Mouse (Mus musculus): ENCODE results near the gene Sim2. TPM values are rescaled to one million over a fixed set of nuclear protein-coding genes. Genes with fewer than 3 reads are reported as not detected.

Sim2 gene
- total and polyA plus RNA-seq, 2 experiments from 2014 or later: not detected

- no peak overlapping the region for H3K27ac ChIP-seq (ENCODE audit: low read depth)
- no peak overlapping the region for H3K4me2 ChIP-seq (ENCODE audit: low read depth, low read length)
- no peak for ATAC-seq (ENCODE audit: insufficient read depth, low read depth)
- no peak overlapping the region for H3K9ac ChIP-seq (replicated peaks; ENCODE audit: low read depth, low read length)
- H3K4me1 ChIP-seq (ENCODE audit: control insufficient read depth, insufficient read depth): no peaks in the 10 kb centered on the region
- no peak overlapping the region for H3K4me3 ChIP-seq (ENCODE audit: low read depth, low read length)
- H3K9me3 ChIP-seq (replicated peaks; ENCODE audit: control insufficient read depth, low read length): no peaks in the 10 kb centered on the region
- H3K27me3 ChIP-seq (ENCODE audit: control insufficient read depth, insufficient read depth, low read length): peaks cover 20% of the 10 kb centered on the region
- H3K36me3 ChIP-seq (replicated peaks; ENCODE audit: control insufficient read depth, insufficient read depth, low read length): no peaks in the 10 kb centered on the region
- 64% methylated on average over 9 of the region's 9 CpGs for WGBS
- TF ChIP-seq EP300 (IDR thresholded peaks at IDR 0.05; ENCODE audit: low read depth) (no peak), CTCF (IDR thresholded peaks at IDR 0.05; ENCODE audit: low read depth) (no peak)
- no peak for DNase-seq (ENCODE audit: low spot score)
Observed at GRCm38 (mm10) chr16:94114693-94115092, 30.0 kb downstream of the Sim2 start.

GRCm38 (mm10) chr16:94117333-94117732, 32.6 kb downstream of the Sim2 start:
- no peaks in the 10 kb centered on the region for H3K9me3 ChIP-seq (replicated peaks; ENCODE audit: control insufficient read depth, low read length)
- TF ChIP-seq EP300 (IDR thresholded peaks at IDR 0.05; ENCODE audit: low read depth): no peak
- no peak for TF ChIP-seq CTCF (IDR thresholded peaks at IDR 0.05; ENCODE audit: low read depth)
- no peak for ATAC-seq (ENCODE audit: insufficient read depth, low read depth)
- no peaks in the 10 kb centered on the region for H3K36me3 ChIP-seq (replicated peaks; ENCODE audit: control insufficient read depth, insufficient read depth, low read length)
- H3K4me2 ChIP-seq (ENCODE audit: low read depth, low read length): no peak overlapping the region
- DNase-seq (ENCODE audit: low spot score): no peak
- no peaks in the 10 kb centered on the region for H3K4me1 ChIP-seq (ENCODE audit: control insufficient read depth, insufficient read depth)
- H3K27ac ChIP-seq (ENCODE audit: low read depth): no peak overlapping the region
- H3K4me3 ChIP-seq (ENCODE audit: low read depth, low read length): no peak overlapping the region
- no peak overlapping the region for H3K9ac ChIP-seq (replicated peaks; ENCODE audit: low read depth, low read length)
- H3K27me3 ChIP-seq (ENCODE audit: control insufficient read depth, insufficient read depth, low read length): peaks cover 24% of the 10 kb centered on the region
- WGBS: 43% methylated on average over 6 of the region's 6 CpGs

- TF ChIP-seq EP300 (IDR thresholded peaks at IDR 0.05; ENCODE audit: low read depth) (no peak), CTCF (IDR thresholded peaks at IDR 0.05; ENCODE audit: low read depth) (no peak)
- no peak for DNase-seq (ENCODE audit: low spot score)
- Histone ChIP-seq H3K27ac (ENCODE audit: low read depth) (no peak overlapping the region), H3K36me3 (replicated peaks; ENCODE audit: control insufficient read depth, insufficient read depth, low read length) (no peaks in the 10 kb centered on the region), H3K4me3 (ENCODE audit: low read depth, low read length) (no peak overlapping the region), H3K4me2 (ENCODE audit: low read depth, low read length) (no peak overlapping the region), H3K9me3 (replicated peaks; ENCODE audit: control insufficient read depth, low read length) (no peaks in the 10 kb centered on the region), H3K27me3 (ENCODE audit: control insufficient read depth, insufficient read depth, low read length) (peaks cover 28% of the 10 kb centered on the region), H3K4me1 (ENCODE audit: control insufficient read depth, insufficient read depth) (0 out of 2 replicates have a peak, but pooled peaks cover 4% of the 10 kb centered on the region), H3K9ac (replicated peaks; ENCODE audit: low read depth, low read length) (no peak overlapping the region)
- 100% methylated on average over 1 of the region's 1 CpGs for WGBS
- no peak for ATAC-seq (ENCODE audit: insufficient read depth, low read depth)
Observed at GRCm38 (mm10) chr16:94118394-94118793, 33.7 kb downstream of the Sim2 start.

- H3K27ac ChIP-seq (ENCODE audit: low read depth): no peak overlapping the region
- no peaks in the 10 kb centered on the region for H3K9me3 ChIP-seq (replicated peaks; ENCODE audit: control insufficient read depth, low read length)
- H3K9ac ChIP-seq (replicated peaks; ENCODE audit: low read depth, low read length): no peak overlapping the region
- H3K4me1 ChIP-seq (ENCODE audit: control insufficient read depth, insufficient read depth): peaks cover 13% of the 10 kb centered on the region; the same call in 1 of the 2 replicates
- no peak for DNase-seq (ENCODE audit: low spot score)
- H3K36me3 ChIP-seq (replicated peaks; ENCODE audit: control insufficient read depth, insufficient read depth, low read length): no peaks in the 10 kb centered on the region
- 84% methylated on average over 3 of the region's 3 CpGs for WGBS
- TF ChIP-seq EP300 (IDR thresholded peaks at IDR 0.05; ENCODE audit: low read depth) (no peak), CTCF (IDR thresholded peaks at IDR 0.05; ENCODE audit: low read depth) (no peak)
- no peak for ATAC-seq (ENCODE audit: insufficient read depth, low read depth)
- H3K4me2 ChIP-seq (ENCODE audit: low read depth, low read length): no peak overlapping the region
- no peak overlapping the region for H3K4me3 ChIP-seq (ENCODE audit: low read depth, low read length)
- peaks cover 48% of the 10 kb centered on the region for H3K27me3 ChIP-seq (ENCODE audit: control insufficient read depth, insufficient read depth, low read length)
Observed at GRCm38 (mm10) chr16:94122347-94122746, 37.6 kb downstream of the Sim2 start.

GRCm38 (mm10) chr16:94123247-94123646, 38.5 kb downstream of the Sim2 start:
- no peaks in the 10 kb centered on the region for H3K9me3 ChIP-seq (replicated peaks; ENCODE audit: control insufficient read depth, low read length)
- no peak overlapping the region for H3K4me2 ChIP-seq (ENCODE audit: low read depth, low read length)
- 51% methylated on average over 11 of the region's 11 CpGs for WGBS
- ATAC-seq (ENCODE audit: insufficient read depth, low read depth) (peak; percentile 37; the same call in 1 of the 2 replicates), DNase-seq (ENCODE audit: low spot score) (no peak)
- H3K9ac ChIP-seq (replicated peaks; ENCODE audit: low read depth, low read length): no peak overlapping the region
- H3K36me3 ChIP-seq (replicated peaks; ENCODE audit: control insufficient read depth, insufficient read depth, low read length): no peaks in the 10 kb centered on the region
- H3K27me3 ChIP-seq (ENCODE audit: control insufficient read depth, insufficient read depth, low read length): peaks cover 51% of the 10 kb centered on the region
- no peak overlapping the region for H3K4me3 ChIP-seq (ENCODE audit: low read depth, low read length)
- TF ChIP-seq CTCF (IDR thresholded peaks at IDR 0.05; ENCODE audit: low read depth): no peak
- H3K27ac ChIP-seq (ENCODE audit: low read depth): no peak overlapping the region
- H3K4me1 ChIP-seq (ENCODE audit: control insufficient read depth, insufficient read depth): peaks cover 13% of the 10 kb centered on the region; the same call in 1 of the 2 replicates

All from heart, postnatal 0 days (tissue).